Mouse (Mus musculus): ENCODE data around the gene Trim32.

The Trim32 gene

GRCm38 (mm10) chr4:65604504-65605150 is at the start of gene Trim32:
Trim32 (plus strand) TSS chr4:65604986.
- peak; percentile 98 for DNase-seq

- DNase-seq = no peak
Measured at GRCm38 (mm10) chr4:65565493-65565892, 39.3 kb upstream of the Trim32 start.

DNA sequence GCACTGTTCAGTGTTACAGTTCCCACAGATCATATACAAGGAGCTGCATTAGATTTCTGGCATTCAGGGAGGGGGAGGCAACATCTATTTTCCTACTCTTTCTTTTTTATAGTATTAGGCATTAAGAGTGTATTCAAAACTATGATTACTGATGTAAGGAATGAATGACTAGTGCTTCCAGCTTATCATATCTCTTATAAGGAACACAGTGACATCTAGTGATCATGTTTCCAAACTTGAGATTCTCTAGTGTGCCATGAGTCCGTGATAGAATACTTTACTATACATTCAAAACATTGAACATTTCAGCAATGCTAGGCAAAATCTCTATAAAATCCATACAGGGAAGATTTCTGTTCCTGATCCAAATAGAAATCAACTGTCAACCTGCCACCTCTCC is 24.5 kb upstream of the Trim32 start:
- no peak for DNase-seq

- no peak for DNase-seq
Measured at GRCm38 (mm10) chr4:65586947-65587346, 17.8 kb upstream of the Trim32 start.

- peak; percentile 77 for DNase-seq
Measured at GRCm38 (mm10) chr4:65589780-65590179, 15.0 kb upstream of the Trim32 start.

GRCm38 (mm10) chr4:65594601-65595369 is 10.0 kb upstream of the Trim32 start:
- DNase-seq = no peak

- no peak for DNase-seq
Measured at GRCm38 (mm10) chr4:65605151-65605702, 441 bp downstream of the Trim32 start.

DNA sequence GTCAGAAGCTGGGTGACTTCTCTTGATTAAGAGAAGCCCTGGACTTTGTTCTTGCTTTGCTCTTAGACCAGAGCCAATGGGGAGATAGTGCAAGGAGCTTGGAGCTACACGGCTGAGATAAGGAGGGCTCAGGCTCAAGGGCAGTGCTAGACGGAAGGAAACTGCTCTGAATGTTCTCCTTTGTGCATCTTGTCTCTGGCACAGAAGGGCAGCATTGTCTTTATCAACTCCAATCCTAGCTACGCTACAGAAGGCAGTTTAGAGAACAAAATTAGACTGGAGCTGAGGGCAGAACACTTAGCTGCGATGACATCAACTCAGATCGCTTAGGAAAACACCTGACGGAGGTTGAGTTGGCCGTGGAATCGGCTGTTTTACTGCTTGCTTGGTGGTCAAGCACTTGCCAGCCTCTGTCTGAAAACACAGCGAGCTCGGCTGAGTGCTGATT is 2.4 kb downstream of the Trim32 start:
- no peak for DNase-seq

GRCm38 (mm10) chr4:65608112-65608511 is 3.3 kb downstream of the Trim32 start:
- no peak for DNase-seq

- DNase-seq = no peak
Measured at GRCm38 (mm10) chr4:65610329-65610728, 5.5 kb downstream of the Trim32 start.

DNA sequence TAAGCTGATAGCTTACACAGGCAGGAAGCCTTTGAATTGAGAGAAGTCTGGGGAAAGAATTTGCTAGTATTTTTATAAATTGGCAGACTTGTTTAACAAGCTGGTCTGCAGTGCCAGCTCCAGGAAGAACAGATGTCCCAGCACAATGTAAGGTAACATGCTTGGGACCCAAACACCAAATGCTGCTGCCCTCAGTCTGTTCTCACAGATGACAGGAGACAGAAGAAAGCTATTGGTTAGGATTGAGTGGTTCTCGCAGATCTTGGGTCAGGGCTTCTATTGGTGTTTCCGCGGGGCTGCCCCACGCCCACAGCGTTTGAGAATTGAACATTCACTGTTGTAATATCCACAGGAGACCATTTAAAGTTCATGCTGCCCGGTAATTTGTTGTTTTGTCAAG is 6.1 kb downstream of the Trim32 start:
- DNase-seq = no peak

GRCm38 (mm10) chr4:65613135-65613534 is 8.3 kb downstream of the Trim32 start:
- DNase-seq = no peak

DNA sequence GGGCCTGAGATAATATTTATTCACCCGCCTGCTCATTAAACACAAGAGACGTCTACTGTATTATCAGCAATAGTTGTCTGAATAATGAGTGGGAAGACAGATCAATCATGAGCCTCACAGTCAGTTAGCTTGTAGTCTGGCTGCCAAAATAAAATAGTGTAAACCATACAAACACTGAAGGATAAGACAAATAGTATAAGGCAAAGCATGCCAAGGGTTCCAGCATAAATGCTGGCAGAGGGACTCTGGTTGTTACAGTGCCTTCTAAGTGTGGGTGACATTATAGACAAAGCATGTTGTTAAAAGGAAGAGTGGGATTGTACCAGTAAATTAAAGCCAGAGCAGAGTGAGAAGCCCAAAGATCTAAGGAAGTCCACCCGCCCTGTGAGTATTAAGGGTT is 15.3 kb downstream of the Trim32 start:
- no peak for DNase-seq

DNA sequence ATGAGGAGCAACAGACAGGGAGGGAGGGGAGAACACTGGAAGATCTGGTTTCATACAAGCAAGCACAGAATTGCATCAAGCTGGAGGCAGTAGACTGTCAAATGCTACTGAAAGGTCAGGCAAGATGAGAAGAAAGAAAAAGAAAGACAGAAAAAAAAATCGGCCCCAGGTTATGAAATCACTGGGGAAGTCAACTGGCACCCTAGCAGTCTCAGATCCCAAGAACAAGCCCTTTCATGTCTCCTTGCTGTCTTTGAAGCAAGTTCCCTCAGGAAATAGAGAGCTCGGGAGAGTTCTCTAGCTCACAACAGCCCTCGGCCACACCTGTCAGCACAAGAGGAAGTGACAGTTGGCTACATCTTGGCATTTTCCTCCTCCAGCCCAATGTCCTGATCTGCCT is 33.4 kb downstream of the Trim32 start:
- peak; percentile 65 for DNase-seq

DNA sequence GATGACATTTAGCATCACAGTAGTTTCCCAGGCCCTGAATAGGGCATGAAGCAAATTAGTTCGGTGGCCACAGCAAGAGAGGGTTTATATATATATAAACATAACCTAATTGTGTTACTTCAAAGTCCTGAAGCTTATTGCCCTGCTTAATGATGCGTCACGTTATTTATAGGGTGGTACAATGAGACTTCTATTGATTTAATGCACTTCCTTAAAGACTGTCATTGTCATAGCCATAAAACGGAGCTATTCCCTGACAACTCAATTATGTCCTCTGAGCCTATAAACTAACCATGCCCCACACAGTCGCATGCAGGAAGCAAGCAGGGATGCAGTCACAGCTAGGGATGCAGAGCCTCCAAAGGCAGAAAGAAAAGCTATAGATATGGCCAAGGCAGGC is 37.8 kb downstream of the Trim32 start:
- peak; percentile 5 for DNase-seq

DNA sequence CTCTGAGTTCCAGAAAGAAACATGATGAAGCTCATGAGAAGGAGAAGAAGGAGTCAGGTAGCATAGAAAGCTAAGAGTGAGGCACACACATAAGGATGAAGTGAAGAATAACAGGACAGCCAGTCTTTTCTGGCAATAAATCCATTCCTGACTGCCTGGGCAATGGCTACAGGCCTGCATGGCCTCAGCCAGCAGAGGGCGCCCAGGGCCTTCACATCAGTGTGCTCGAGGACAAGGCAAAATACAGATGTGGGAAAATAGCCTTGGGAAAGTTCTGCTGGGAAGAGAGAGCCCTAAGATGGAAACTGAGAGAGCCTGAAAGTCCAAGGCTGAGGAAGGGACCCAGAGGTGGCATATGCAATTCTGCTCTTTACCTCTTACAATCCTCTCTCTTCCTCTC is 49.9 kb downstream of the Trim32 start:
- peak; percentile 77 for DNase-seq

- DNase-seq = peak; percentile 47
Measured at GRCm38 (mm10) chr4:65663176-65663575, 58.4 kb downstream of the Trim32 start.
